Mouse (Mus musculus) left cerebral cortex, adult 2 months (tissue): ENCODE measurements around the gene Gm21996. TPM values are rescaled to one million over a fixed set of nuclear protein-coding genes. Genes with fewer than 3 reads are reported as not detected.
"Not testable (repeated sequence)": the region's sequence is repeated elsewhere in the genome, so short reads cannot be mapped to it uniquely, and the experiment has no call there.

Experiments
- DNase-seq, 2 experiments: peaks; one replicate each; pipeline ENCODE4 v3.0.0; 2021 to 2022; ENCODE audit warnings: low spot score in 2 of 2, mixed read lengths in 1 of 2; ENCODE audit errors: extremely low spot score in 1 of 2
- H3K27ac ChIP-seq: fragments of 200-600 bp; 2 replicates; pipeline ENCODE4 v1.8.1; 2022
- H3K4me3 ChIP-seq: fragments of 200-600 bp; 2 replicates; pipeline ENCODE4 v1.8.1; 2022
- intact Hi-C: fragments of 180-260 bp; cut with DNase I; formaldehyde crosslinking; loops from one replicate; pipeline ENCODE4 v1.15.1; 2025
- long read RNA-seq, 2 experiments: library from polyadenylated mRNA; stranded (forward); transcript quantifications; one replicate each; pipeline ENCODE4 v2.0.0; 2021; ENCODE audit warnings: borderline mapping rate in 2 of 2
- total RNA-seq, 2 experiments: library from RNA; stranded (reverse); gene quantifications; 2 replicates each; pipeline ENCODE4 v1.2.3; 2021

The Gm21996 gene
- total RNA-seq: not detected
- long read RNA-seq, experiment 1: 0 reads
- long read RNA-seq, experiment 2: 0 reads

DNA sequence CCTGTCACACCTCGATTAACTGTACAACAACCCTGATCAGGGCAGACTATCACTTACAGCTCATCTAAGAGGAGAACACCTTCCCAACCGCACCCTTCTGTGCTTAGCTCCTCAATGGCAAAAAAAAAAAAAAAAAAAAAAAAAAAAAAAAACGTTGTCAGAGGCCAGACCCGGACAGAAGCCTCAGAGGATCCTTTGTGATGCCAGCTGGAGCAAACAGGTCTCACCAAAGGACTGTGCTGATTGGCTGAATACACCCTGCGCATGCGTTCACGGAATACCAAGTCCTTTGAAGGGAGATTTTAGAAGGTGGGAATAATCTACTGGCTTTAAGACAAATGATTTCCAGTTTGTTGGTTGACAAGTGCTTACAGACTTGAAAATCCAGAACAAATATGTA, at the start of gene Gm21996:
Gene Gm21996 (minus strand): TSS at position 101 of the 400 bp plus-strand sequence.
- H3K4me3 ChIP-seq, DNase-seq, intact Hi-C loops, H3K27ac ChIP-seq: not testable (repeated sequence)
